Mouse (Mus musculus) midbrain, embryonic 10.5 days (tissue): ENCODE measurements around the gene Tpm4. TPM values are rescaled to one million over a fixed set of nuclear protein-coding genes. Genes with fewer than 3 reads are reported as not detected.

Experiments used
- DNase-seq: peaks from one replicate; pipeline ENCODE4 v3.0.0-alpha.2; 2017; ENCODE audit warnings: low spot score
- H3K27ac ChIP-seq: fragments of 300-500 bp; sonication (generic); replicated peaks from 2 replicates; pipeline ENCODE4 v1.5.1; 2016; ENCODE audit warnings: mild to moderate bottlenecking
- H3K27me3 ChIP-seq: fragments of 300-500 bp; sonication (generic); 2 replicates; pipeline ENCODE4 v1.6.1; 2016; ENCODE audit warnings: low read depth, mild to moderate bottlenecking; ENCODE audit not compliant: poor library complexity, severe bottlenecking
- H3K36me3 ChIP-seq: fragments of 300-500 bp; sonication (generic); 2 replicates; pipeline ENCODE4 v1.6.1; 2016; ENCODE audit warnings: mild to moderate bottlenecking, moderate library complexity
- H3K4me1 ChIP-seq: fragments of 300-500 bp; sonication (generic); 2 replicates; pipeline ENCODE4 v1.6.1; 2016
- H3K4me3 ChIP-seq: fragments of 300-500 bp; sonication (generic); 2 replicates; pipeline ENCODE4 v1.5.1; 2016; ENCODE audit warnings: mild to moderate bottlenecking, moderate library complexity
- H3K9me3 ChIP-seq: fragments of 300-500 bp; sonication (generic); replicated peaks from 2 replicates; pipeline ENCODE4 v1.6.1; 2016; ENCODE audit warnings: mild to moderate bottlenecking
- WGBS: fragments of 180-500 bp; shearing (Covaris S2); methylation state at CpG from one replicate; pipeline ENCODE4 v1.1.7; 2016; 5-methylcytosine and 5-hydroxymethylcytosine counted together
- polyA plus RNA-seq: library from polyadenylated mRNA; unstranded; fragments of >200 nt; fragmentation: Nextera tagmentation; extraction: Ambion mirVana; gene quantifications from 2 replicates; pipeline ENCODE4 v1.2.1, GENCODE M21; 2016

The Tpm4 gene
- polyA plus RNA-seq, 1 experiment from 2014 or later = 595 TPM

- 86% methylated on average over 3 of the region's 3 CpGs for WGBS
These were observed 35.0 kb downstream of the Tpm4 start for GRCm38 (mm10) chr8:72169681-72170249.

GRCm38 (mm10) chr8:72177346-72177925 is 42.7 kb downstream of the Tpm4 start:
- DNase-seq = peak; percentile 54
- Histone ChIP-seq H3K27me3 (no peaks in the 10 kb centered on the region), H3K36me3 (peaks cover 98% of the 10 kb centered on the region), H3K27ac (no peak overlapping the region), H3K4me3 (no peak overlapping the region), H3K4me1 (no peaks in the 10 kb centered on the region), H3K9me3 (no peaks in the 10 kb centered on the region)
- 66% methylated on average over 5 of the region's 5 CpGs for WGBS

More at GRCm38 (mm10) chr8:72169681-72170249, 35.0 kb downstream of the Tpm4 start:
- Histone ChIP-seq H3K27me3 (no peaks in the 10 kb centered on the region), H3K27ac (no peak overlapping the region), H3K36me3 (peaks cover 95% of the 10 kb centered on the region), H3K9me3 (no peaks in the 10 kb centered on the region), H3K4me1 (no peaks in the 10 kb centered on the region), H3K4me3 (no peak overlapping the region)
- no peak for DNase-seq

DNA sequence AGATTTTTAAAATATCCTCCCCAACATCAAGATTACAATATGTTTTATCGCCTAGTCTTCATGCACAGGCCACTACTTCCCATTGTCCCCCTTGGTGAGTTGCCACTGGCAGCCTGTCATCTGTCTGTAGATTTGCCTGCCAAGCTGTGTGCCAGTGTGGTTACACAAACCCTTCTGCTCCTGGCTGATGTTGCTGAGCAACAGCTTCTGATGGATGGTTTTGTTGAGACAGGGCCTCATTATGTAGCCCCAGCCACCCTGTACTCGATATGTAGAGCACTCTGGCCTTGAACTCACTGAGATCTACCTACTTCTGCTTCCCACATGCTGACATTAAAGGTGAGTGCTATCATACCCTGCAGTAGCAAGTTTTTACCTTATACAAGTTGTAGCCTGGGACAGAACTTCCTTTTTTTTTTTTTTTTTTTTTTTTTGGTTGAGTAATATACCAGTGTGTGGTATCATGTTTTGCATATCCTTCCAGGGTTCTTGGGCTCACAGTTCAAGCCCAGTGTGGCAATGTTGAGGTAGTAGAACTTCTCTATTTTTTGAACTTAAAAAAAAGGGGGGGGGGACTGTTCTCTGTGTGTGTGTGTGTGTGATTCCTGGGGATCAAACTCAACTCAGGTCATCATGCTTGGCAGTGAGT is 48.9 kb downstream of the Tpm4 start:
- DNase-seq = no peak
- Histone ChIP-seq H3K9me3 (no peaks in the 10 kb centered on the region), H3K27ac (no peak overlapping the region), H3K27me3 (no peaks in the 10 kb centered on the region), H3K4me3 (no peak overlapping the region), H3K36me3 (peaks cover 35% of the 10 kb centered on the region), H3K4me1 (no peaks in the 10 kb centered on the region)
- 94% methylated on average over 2 of the region's 2 CpGs for WGBS

DNA sequence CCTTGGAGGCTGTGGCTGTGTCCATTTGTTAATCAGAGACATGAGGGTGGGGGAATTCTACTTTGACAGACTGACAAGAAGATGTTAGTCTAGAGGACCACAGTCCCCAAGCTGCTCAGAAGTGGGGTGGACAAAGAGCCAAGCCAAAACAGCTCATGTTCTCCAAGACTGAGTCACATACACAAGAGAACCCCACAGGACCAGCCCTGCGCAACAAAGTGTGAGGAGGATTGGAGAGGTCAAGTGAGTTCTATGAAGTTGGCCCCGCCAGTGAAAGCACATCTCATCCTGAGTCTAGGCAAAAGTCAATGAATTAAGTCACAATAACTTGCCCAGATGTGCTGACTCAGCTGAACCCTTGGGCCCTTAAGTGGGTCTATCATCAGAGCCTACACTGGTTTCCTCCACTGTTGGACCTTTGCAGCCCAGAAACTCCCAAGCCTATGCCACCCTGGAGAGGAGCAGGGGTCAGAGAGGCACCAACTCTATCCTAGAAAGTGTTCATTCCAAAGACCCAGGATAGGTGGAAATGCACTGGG is 53.1 kb downstream of the Tpm4 start:
- H3K36me3 ChIP-seq = no peaks in the 10 kb centered on the region
- 74% methylated on average over 2 of the region's 2 CpGs for WGBS
- H3K27me3 ChIP-seq = no peaks in the 10 kb centered on the region
- DNase-seq = no peak
- H3K4me1 ChIP-seq = no peaks in the 10 kb centered on the region
- no peak overlapping the region for H3K27ac ChIP-seq
- no peak overlapping the region for H3K4me3 ChIP-seq
- H3K9me3 ChIP-seq = no peaks in the 10 kb centered on the region

- Histone ChIP-seq H3K27me3 (no peaks in the 10 kb centered on the region), H3K9me3 (no peaks in the 10 kb centered on the region), H3K36me3 (no peaks in the 10 kb centered on the region), H3K4me3 (no peak within 1 kb of the TSS), H3K27ac (no peak within 1 kb of the TSS), H3K4me1 (no peaks in the 10 kb centered on the region)
- DNase-seq = no peak
- 71% methylated on average over 12 of the region's 12 CpGs for WGBS
These were observed 54.8 kb downstream of the Tpm4 start, which contains the start of gene Hsh2d for GRCm38 (mm10) chr8:72189417-72190214. Hsh2d (plus strand) TSS chr8:72189638.

GRCm38 (mm10) chr8:72190215-72190539 is 55.4 kb downstream of the Tpm4 start:
- Histone ChIP-seq H3K4me1 (no peaks in the 10 kb centered on the region), H3K27me3 (no peaks in the 10 kb centered on the region), H3K4me3 (no peak overlapping the region), H3K27ac (no peak overlapping the region), H3K36me3 (no peaks in the 10 kb centered on the region), H3K9me3 (no peaks in the 10 kb centered on the region)
- 82% methylated on average over 2 of the region's 2 CpGs for WGBS
- no peak for DNase-seq

DNA sequence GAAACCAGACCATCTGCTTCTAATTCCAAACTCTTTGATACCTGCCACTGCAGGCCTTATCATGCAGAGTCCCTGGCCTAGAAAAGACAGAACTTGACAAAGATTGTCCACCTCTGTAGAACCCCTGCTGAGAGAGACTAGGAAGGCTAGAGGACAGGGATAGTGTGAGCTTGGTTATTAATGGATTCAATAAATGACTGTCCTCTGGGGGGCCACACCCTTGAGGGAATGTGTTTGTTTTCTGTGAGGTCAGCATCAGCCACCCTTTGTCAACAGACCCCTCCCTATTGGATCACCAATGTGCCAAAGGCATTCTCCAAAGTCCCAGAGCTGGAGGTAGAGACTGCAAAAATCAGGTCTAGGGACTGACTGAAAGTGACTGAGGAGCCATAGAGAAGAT is 57.3 kb downstream of the Tpm4 start:
- Histone ChIP-seq H3K4me1 (no peaks in the 10 kb centered on the region), H3K27me3 (no peaks in the 10 kb centered on the region), H3K9me3 (no peaks in the 10 kb centered on the region), H3K27ac (no peak overlapping the region), H3K36me3 (no peaks in the 10 kb centered on the region), H3K4me3 (no peak overlapping the region)
- DNase-seq = no peak

DNA sequence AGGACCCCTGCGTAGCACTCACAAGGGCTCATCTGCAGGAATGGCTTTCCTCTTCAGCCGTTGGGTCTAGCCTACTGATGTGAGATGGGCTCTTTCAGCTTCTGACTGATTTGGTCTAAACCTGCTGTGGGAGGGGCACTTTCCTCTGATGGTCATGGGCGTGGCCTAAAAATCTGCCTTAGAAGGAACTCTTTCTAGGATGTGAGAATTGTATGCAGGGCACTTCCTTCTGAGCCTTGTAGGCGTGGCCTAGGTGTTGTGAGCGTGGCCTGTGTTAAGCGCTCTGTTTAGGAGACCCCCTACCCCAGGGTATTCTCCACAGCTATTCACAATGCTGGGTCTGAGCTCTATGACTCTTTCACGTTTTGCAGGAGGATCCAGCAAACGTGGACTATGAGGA is 63.2 kb downstream of the Tpm4 start:
- Histone ChIP-seq H3K4me3 (no peak overlapping the region), H3K27me3 (no peaks in the 10 kb centered on the region), H3K9me3 (peaks cover 29% of the 10 kb centered on the region), H3K27ac (no peak overlapping the region), H3K4me1 (no peaks in the 10 kb centered on the region), H3K36me3 (no peaks in the 10 kb centered on the region)
- 64% methylated on average over 8 of the region's 8 CpGs for WGBS
- DNase-seq = no peak

Other genes with a start within 250 kb of the Tpm4 start
- gene Zfp882, start 226.4 kb upstream of the Tpm4 start, polyA plus RNA-seq = 8.2 and 10.7 TPM in 2 replicates
- 35.4 and 37.5 TPM in 2 replicates for gene Zfp617, start 226.3 kb upstream of the Tpm4 start, polyA plus RNA-seq
- gene Zfp961, start 183.9 kb upstream of the Tpm4 start, polyA plus RNA-seq = 24.4 and 26.6 TPM in 2 replicates
- gene Cyp4f18, start 125.3 kb upstream of the Tpm4 start, polyA plus RNA-seq = 0.32 and 0.36 TPM in 2 replicates
- gene Olfr372, start 93.8 kb upstream of the Tpm4 start, polyA plus RNA-seq = not detected in 2 replicates
- gene Olfr373, start 51.8 kb upstream of the Tpm4 start, polyA plus RNA-seq = 0.02 TPM in 1 of 2 replicates, not detected in the other
- gene Olfr374, start 27.9 kb upstream of the Tpm4 start, polyA plus RNA-seq = not detected in 2 replicates
- 133 and 145 TPM in 2 replicates for gene Rab8a, start 26.2 kb downstream of the Tpm4 start, polyA plus RNA-seq
- gene Hsh2d, start 54.7 kb downstream of the Tpm4 start, polyA plus RNA-seq = 0.07 TPM in 1 of 2 replicates, not detected in the other
- gene Cib3, start 77.9 kb downstream of the Tpm4 start, polyA plus RNA-seq = not detected in 2 replicates
- not detected in 2 replicates for gene Gm11034, start 78.7 kb downstream of the Tpm4 start, polyA plus RNA-seq
- gene Fam32a, start 84.8 kb downstream of the Tpm4 start, polyA plus RNA-seq = 75.2 and 83.1 TPM in 2 replicates
- gene Ap1m1, start 105.0 kb downstream of the Tpm4 start, polyA plus RNA-seq = 201 and 235 TPM in 2 replicates
- 38.0 and 38.7 TPM in 2 replicates for gene Gm10282, start 170.3 kb downstream of the Tpm4 start, polyA plus RNA-seq
- 4.0 and 4.1 TPM in 2 replicates for gene Klf2, start 184.1 kb downstream of the Tpm4 start, polyA plus RNA-seq